Mouse (Mus musculus) spleen, adult 2 months (tissue): ENCODE results near the gene Plekho1.

ENCODE experiments used
- CTCF ChIP-seq: fragments of 200-500 bp; IDR thresholded peaks from 2 replicates; pipeline ENCODE4 v1.5.1; 2011; ENCODE audit warnings: mild to moderate bottlenecking, inconsistent platforms; ENCODE audit not compliant: insufficient read depth, insufficient read length, insufficient replicate concordance; ENCODE audit errors: extremely low read depth
- POLR2A ChIP-seq: fragments of 200-500 bp; IDR thresholded peaks from 2 replicates; pipeline ENCODE4 v1.6.1; 2011; ENCODE audit warnings: low read depth, low read length, inconsistent platforms

- TF ChIP-seq CTCF (no peak), POLR2A (no peak)
These were observed 45.3 kb upstream of the Plekho1 start for GRCm38 (mm10) chr3:96041079-96041478.
